Mouse (Mus musculus): ENCODE results near the gene Brap. TPM values are rescaled to one million over a fixed set of nuclear protein-coding genes. Genes with fewer than 3 reads are reported as not detected.
"Not testable (repeated sequence)": the region's sequence is repeated elsewhere in the genome, so short reads cannot be mapped to it uniquely, and the experiment has no call there.

Gene Brap
- total and polyA plus RNA-seq, 3 experiments, result 40.3 to 176 (median 42.4) TPM

GRCm38 (mm10) chr5:121623241-121623640 is 37.1 kb upstream of the Brap start:
- H3K9ac ChIP-seq (ENCODE audit: control insufficient read depth, low read depth, low read length, poor library complexity, severe bottlenecking), result no peak overlapping the region
- TF ChIP-seq E2F4 (IDR thresholded peaks at IDR 0.05; ENCODE audit: borderline replicate concordance, low read depth, low read length) (no peak), UBTF (IDR thresholded peaks at IDR 0.05; ENCODE audit: borderline replicate concordance, insufficient read depth, low read depth, low read length) (no peak), ZC3H11A (IDR thresholded peaks at IDR 0.05; ENCODE audit: low read depth, low read length) (no peak), HCFC1 (IDR thresholded peaks at IDR 0.05; ENCODE audit: low read depth, low read length) (no peak), JUND (IDR thresholded peaks at IDR 0.05; ENCODE audit: low read depth, low read length) (no peak), MYB (IDR thresholded peaks at IDR 0.05; ENCODE audit: low read depth, low read length) (no peak)
- no peaks in the 10 kb centered on the region for H3K27me3 ChIP-seq (ENCODE audit: control insufficient read depth in 1 of 2, insufficient read depth in 2 of 2, low read length in 2 of 2)
- no peaks in the 10 kb centered on the region; a peak in 2 of 4 replicates for H3K36me3 ChIP-seq (ENCODE audit: control insufficient read depth in 1 of 2, insufficient read depth in 2 of 2, low read length in 2 of 2)
- H3K9me3 ChIP-seq (replicated peaks; ENCODE audit: insufficient read depth, low read length), result no peaks in the 10 kb centered on the region
- no peak overlapping the region for H3K27ac ChIP-seq (ENCODE audit: control insufficient read depth, low read depth, low read length)
- DNase-seq (ENCODE audit: low read depth, low spot score), result no peak
- H3K4me3 ChIP-seq (ENCODE audit: control insufficient read depth in 1 of 2, insufficient read depth in 1 of 2, low read depth in 2 of 2, low read length in 2 of 2), result no peak overlapping the region
- peaks cover 10% of the 10 kb centered on the region for H3K79me2 ChIP-seq (ENCODE audit: control insufficient read depth, insufficient read depth, low read length, poor library complexity)
- peaks cover 0 to 8% of the 10 kb centered on the region in 2 experiments; a peak in 1 of 4 replicates for H3K4me1 ChIP-seq (ENCODE audit: control insufficient read depth in 1 of 2, insufficient read depth in 2 of 2, low read length in 2 of 2)

DNA sequence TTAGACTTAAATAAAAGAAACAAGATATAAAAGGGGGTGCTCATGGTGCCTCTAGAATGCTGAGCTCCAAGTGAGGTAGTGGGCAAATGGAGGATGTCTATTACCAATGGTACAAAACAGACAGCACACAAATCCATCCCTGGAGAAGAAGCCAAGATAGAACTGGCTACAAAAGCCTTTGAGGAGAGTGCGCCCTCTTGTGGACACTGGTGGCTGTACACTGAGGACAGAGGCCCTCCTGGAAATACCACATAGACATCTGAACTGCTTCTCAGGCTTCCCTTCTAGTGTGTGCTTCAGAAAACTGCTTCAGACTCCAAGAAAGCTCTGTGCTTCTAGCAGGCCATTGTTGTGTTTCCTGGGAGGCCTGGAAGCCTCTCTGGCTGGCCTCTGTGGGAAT is 32.5 kb upstream of the Brap start:
- DNase-seq (ENCODE audit: low read depth, low spot score), result peak; percentile 79

GRCm38 (mm10) chr5:121631106-121631647 is 29.2 kb upstream of the Brap start:
- not testable (repeated sequence) for H3K9me3 ChIP-seq (replicated peaks; ENCODE audit: insufficient read depth, low read length); H3K27ac ChIP-seq (ENCODE audit: control insufficient read depth, low read depth, low read length); H3K4me1 ChIP-seq (ENCODE audit: control insufficient read depth in 1 of 2, insufficient read depth in 2 of 2, low read length in 2 of 2); H3K36me3 ChIP-seq (ENCODE audit: control insufficient read depth in 1 of 2, insufficient read depth in 2 of 2, low read length in 2 of 2); H3K27me3 ChIP-seq (ENCODE audit: control insufficient read depth in 1 of 2, insufficient read depth in 2 of 2, low read length in 2 of 2); DNase-seq (ENCODE audit: low read depth, low spot score); H3K9ac ChIP-seq (ENCODE audit: control insufficient read depth, low read depth, low read length, poor library complexity, severe bottlenecking); H3K79me2 ChIP-seq (ENCODE audit: control insufficient read depth, insufficient read depth, low read length, poor library complexity); H3K4me3 ChIP-seq (ENCODE audit: control insufficient read depth in 1 of 2, insufficient read depth in 1 of 2, low read depth in 2 of 2, low read length in 2 of 2)
- TF ChIP-seq CTCF (IDR thresholded peaks at IDR 0.05 in 2 of 3, conservative IDR thresholded peaks at IDR 0.05 in 1 of 3; ENCODE audit: control insufficient read depth in 1 of 3, insufficient read depth in 1 of 3, low read depth in 2 of 3, low read length in 3 of 3, poor library complexity in 1 of 3, severe bottlenecking in 1 of 3), result peak in 1 of 3 experiments; percentile 18; a peak in 1 of 6 replicates

More for the DNA sequence above, 32.5 kb upstream of the Brap start:
- no peaks in the 10 kb centered on the region for H3K4me1 ChIP-seq (ENCODE audit: control insufficient read depth in 1 of 2, insufficient read depth in 2 of 2, low read length in 2 of 2)
- TF ChIP-seq CTCF (IDR thresholded peaks at IDR 0.05 in 2 of 3, conservative IDR thresholded peaks at IDR 0.05 in 1 of 3; ENCODE audit: control insufficient read depth in 1 of 3, insufficient read depth in 1 of 3, low read depth in 2 of 3, low read length in 3 of 3, poor library complexity in 1 of 3, severe bottlenecking in 1 of 3) (peak; percentile 85 to 99 (median 91)), RAD21 (IDR thresholded peaks at IDR 0.05; ENCODE audit: low read depth, low read length) (peak; percentile 48), POLR2AphosphoS2 (IDR thresholded peaks at IDR 0.05; ENCODE audit: low read length) (no peak), SMC3 (IDR thresholded peaks at IDR 0.05; ENCODE audit: low read depth, low read length) (peak; percentile 69)
- H3K4me3 ChIP-seq (ENCODE audit: control insufficient read depth in 1 of 2, insufficient read depth in 1 of 2, low read depth in 2 of 2, low read length in 2 of 2), result no peak overlapping the region
- no peak overlapping the region for H3K9ac ChIP-seq (ENCODE audit: control insufficient read depth, low read depth, low read length, poor library complexity, severe bottlenecking)
- no peaks in the 10 kb centered on the region for H3K79me2 ChIP-seq (ENCODE audit: control insufficient read depth, insufficient read depth, low read length, poor library complexity)
- H3K9me3 ChIP-seq (replicated peaks; ENCODE audit: insufficient read depth, low read length), result no peaks in the 10 kb centered on the region
- H3K36me3 ChIP-seq (ENCODE audit: control insufficient read depth in 1 of 2, insufficient read depth in 2 of 2, low read length in 2 of 2), result no peaks in the 10 kb centered on the region; a peak in 1 of 4 replicates
- H3K27ac ChIP-seq (ENCODE audit: control insufficient read depth, low read depth, low read length), result no peak overlapping the region
- no peaks in the 10 kb centered on the region for H3K27me3 ChIP-seq (ENCODE audit: control insufficient read depth in 1 of 2, insufficient read depth in 2 of 2, low read length in 2 of 2)

Measured in MEL (cell line).